Mouse (Mus musculus) urinary bladder, postnatal 10 days (tissue): ENCODE data around the gene Sccpdh.

Experiments
- DNase-seq: peaks from one replicate; pipeline ENCODE4 v3.0.0; 2022; ENCODE audit warnings: low spot score

Gene Sccpdh

GRCm38 (mm10) chr1:179734500-179735474, 66.8 kb downstream of the Sccpdh start:
- DNase-seq, result peak; percentile 18

GRCm38 (mm10) chr1:179736483-179736882, 68.5 kb downstream of the Sccpdh start:
- no peak for DNase-seq
